Mouse (Mus musculus) fibroblast of lung, adult 2 months (primary cell): Measurements from ENCODE around the gene Emp3.
"Not testable (repeated sequence)": the region's sequence is repeated elsewhere in the genome, so short reads cannot be mapped to it uniquely, and the experiment has no call there.

ENCODE experiments used
- DNase-seq: peaks from one replicate; pipeline ENCODE4 v3.0.0-alpha.2; 2011; ENCODE audit warnings: low read depth

Gene Emp3

DNA sequence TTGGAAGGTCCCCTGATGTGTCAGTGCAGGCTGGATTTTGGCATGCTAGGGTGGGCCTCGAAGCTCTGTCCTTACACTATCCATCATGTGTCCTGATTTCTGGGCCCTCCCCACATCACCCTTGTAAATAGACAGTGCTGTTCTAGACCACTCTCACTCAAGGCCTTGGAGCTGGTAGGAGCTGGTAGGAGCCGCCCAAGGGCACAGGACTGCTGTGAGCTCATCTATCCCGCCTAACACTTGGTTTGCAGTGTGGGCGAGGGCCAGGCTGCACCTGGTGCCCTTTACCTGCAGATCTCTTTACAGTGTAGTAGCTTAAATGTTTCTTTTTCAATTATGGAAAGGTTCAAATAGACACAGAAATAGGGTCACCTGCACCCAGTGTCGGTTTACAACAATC, 6.2 kb downstream of the Emp3 start:
- no peak for DNase-seq

DNA sequence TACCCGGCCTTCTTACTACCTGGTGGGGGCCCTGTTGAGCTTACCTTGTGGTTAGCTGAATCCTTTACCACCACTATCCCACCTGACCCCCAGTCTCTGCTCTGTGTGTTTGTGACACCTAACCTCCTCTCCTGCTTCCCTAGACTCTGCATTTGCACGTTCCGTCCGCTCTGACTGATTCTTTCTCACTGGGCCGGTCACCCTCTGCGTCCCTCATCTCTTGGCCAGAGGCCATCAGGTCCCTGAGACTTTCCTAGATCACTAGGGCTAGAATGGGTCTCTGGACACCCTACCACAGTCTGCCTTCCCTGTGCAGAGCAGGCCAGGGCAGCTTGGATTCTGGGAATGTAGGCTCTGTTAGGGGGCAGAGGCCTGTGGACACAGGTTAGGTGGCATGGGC, 7.1 kb downstream of the Emp3 start:
- no peak for DNase-seq

- DNase-seq: no peak
These were observed 12.1 kb downstream of the Emp3 start for GRCm38 (mm10) chr7:45909145-45909544.

GRCm38 (mm10) chr7:45908384-45908783, 12.8 kb downstream of the Emp3 start:
- no peak for DNase-seq

DNA sequence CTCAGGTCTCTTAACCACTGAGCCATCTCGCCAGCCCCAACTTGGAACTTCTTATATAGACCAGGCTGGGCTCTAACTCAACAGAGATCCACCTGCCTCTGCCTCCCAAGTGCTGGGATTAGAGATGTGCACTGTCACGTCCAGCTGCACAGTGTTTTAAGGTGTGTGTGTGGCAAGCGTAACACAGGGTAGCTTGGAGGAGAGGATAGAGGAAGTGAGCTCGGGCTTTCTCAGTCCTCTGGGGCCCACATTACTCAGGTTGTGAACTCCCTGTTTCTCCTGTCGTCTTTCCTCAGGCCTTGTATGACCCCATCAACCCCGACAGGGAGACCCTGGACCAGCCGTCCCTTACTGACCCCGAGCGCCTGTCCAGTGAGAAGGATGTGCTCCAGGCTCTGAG, 14.6 kb downstream of the Emp3 start:
- no peak for DNase-seq

- no peak for DNase-seq
These were observed 18.7 kb downstream of the Emp3 start for GRCm38 (mm10) chr7:45902481-45903002.

- no peak for DNase-seq
These were observed 19.6 kb downstream of the Emp3 start for GRCm38 (mm10) chr7:45901562-45901961.

DNA sequence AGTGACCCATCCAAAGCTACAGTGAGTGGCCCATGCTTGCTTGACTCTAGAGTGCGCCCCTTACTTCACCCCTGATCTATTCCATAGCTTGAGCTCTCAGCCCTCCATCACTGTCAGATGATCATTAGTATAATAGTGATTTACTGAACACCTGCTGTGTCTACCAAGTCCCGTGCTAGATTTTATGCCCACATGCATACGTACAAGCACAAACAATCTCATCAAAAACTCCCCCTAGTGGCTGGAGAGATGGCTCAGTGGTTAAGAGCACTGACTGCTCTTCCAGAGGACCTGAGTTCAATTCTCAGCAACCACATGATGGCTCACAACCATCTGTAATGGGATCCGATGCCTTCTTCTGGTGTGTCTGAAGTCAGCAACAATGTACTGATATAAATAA, 23.1 kb downstream of the Emp3 start:
- DNase-seq: not testable (repeated sequence)

DNA sequence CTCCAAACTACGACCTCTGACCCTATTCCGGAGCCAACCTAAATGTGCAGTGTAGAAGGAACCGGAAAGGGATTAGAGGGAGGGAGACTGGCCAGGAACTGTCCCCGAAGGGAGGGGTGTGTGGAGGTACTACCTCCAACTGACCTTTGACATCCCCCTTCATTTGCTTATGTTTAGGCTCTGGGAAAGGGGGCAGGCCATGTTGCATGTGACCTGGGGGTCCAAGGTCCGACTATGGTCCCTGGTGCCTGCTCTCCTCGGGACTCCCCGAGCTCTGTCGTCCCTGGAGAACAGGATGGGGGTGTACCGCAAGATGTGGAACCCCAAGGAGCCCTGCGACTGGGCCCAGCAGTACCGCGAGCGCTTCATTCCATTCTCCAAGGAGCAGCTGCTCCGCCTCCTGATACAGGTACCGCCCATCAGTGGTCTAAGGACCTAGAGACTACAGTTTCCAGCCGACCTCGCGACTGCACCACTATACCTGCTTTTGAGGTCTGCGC, 23.9 kb downstream of the Emp3 start:
- peak; percentile 11 for DNase-seq

- DNase-seq: peak; percentile 96
These were observed 24.5 kb downstream of the Emp3 start, which contains the start of the genes Syngr4 and Tmem143 for GRCm38 (mm10) chr7:45896517-45897257. TSS of gene Syngr4 (minus strand) at chr7:45896714. TSS of gene Tmem143 (plus strand) at chr7:45896941.

GRCm38 (mm10) chr7:45895931-45896516, 25.2 kb downstream of the Emp3 start:
- no peak for DNase-seq

DNA sequence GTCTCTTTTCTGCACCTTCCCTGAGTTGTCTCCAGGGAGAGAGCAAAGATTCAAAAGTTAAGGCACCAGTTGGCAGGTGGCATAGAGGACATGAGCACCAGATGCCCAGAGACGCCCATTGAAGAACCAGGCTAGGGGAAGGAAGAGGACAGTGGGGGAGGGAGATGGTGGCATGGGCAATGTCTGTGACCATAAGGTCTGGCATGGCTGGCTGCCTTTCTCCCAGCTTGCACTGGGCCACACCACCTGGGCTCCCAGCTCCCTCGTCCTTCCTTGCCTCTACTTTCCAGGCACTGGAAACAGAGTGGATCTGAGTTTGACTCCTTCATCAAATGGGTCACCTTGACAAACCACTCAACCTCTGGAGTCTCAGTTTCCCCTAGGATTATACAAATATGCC, 28.6 kb downstream of the Emp3 start:
- no peak for DNase-seq

- no peak for DNase-seq
These were observed 34.0 kb downstream of the Emp3 start for GRCm38 (mm10) chr7:45887246-45887645.

DNA sequence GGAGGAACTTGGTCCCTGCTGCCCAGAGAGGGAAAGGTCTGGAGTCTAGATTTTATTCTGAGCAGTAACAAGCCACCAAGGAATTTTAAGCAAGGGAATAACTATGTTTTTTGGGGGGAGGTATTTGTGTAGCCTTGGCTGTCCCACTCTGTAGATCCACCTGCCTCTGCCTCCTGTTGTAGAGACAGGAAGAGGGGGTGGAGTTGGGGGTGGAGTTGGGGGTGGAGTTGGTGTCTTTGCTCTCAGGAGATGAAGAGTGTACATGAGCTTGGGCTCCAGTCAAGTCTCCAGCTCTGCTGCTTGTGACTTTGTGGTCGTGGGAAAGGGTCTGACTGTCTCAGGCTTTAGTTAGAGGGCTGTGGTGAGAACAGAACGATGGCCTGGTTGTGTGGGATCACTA, 40.2 kb downstream of the Emp3 start:
- no peak for DNase-seq

GRCm38 (mm10) chr7:45880531-45880930, 40.7 kb downstream of the Emp3 start:
- DNase-seq: no peak

DNA sequence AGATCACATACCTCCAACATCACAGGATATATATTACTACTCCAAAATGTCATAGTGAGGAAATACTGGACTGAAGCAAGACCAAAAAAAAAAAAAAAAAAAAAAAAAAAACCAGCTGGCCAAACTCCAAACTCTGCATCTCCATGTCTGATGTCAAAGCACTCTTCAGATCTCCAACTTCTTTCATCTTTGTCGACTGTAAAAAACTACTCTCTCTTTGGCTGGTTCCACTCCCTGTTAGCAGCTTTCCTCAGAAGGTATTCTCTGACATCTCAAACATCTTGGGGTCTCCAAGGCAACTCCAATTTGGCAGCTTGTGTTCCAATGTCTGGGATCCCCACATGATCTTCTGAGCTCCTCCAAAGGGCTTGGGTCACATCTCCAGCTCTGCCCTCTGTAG, 42.9 kb downstream of the Emp3 start, which contains the start of gene Grin2d:
TSS of gene Grin2d (minus strand) at position 101 of the 400 bp plus-strand sequence.
- not testable (repeated sequence) for DNase-seq

DNA sequence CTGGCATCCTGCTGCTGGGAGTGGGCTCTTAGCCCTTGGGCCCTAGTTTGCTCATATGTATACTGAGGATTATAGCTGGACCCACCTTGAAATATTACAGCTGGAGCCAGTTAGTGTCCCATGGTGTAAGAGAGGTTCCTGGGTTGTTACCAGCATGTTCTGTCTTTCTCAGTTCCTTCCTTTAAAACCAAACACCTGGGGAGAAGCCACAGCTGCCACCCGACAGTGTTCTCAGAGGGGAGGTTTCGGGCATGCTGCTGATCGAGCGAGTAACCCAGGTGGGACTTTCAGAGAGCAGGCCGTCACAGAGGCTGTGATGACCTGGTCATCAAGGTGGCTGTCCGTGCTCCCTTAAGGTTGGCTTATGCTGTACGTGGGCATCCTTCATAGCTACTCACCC, 44.3 kb downstream of the Emp3 start:
- DNase-seq: no peak

DNA sequence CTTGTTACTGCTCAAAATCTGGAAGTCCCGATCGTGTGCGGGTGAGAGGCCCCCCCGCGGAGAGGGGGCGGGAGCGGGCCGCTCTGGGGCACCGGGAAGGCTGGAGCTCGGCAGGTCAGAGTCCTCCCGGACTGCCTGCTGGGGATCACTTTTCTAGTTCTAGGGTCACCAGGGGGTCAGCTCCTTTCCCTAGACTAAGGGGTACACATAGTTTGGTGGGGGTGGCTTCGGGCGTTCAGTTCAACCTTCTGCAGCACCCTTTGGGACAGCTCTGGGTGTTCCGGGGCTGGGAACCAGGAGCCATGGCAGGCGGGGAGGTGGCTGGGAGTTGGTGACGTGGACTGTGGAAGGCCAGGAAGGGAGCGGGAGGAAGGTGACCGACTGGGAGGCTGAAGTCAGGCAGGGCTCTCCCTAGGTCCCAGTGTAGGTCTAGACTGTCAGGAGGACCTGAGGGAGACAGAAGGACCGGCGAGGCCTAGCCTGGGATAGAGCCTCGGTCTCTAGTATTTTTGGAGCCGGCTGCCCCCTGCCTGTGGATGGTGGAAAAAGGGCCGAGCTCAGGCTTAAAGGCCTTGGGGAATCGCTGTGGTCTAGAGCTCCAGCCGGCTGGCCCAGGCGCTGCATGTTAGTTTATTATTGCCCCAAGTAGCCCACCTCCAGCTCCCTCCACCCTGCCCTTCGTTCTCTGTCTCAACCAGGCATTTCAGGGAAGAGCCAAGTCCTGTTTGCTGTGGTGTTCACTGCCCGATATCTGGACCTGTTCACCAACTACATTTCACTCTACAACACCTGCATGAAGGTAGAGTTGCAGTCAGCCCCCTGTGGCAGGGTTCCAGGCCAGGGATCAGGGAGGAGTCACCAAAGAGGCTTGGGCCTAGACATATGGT, 47.9 kb downstream of the Emp3 start:
- no peak for DNase-seq

DNA sequence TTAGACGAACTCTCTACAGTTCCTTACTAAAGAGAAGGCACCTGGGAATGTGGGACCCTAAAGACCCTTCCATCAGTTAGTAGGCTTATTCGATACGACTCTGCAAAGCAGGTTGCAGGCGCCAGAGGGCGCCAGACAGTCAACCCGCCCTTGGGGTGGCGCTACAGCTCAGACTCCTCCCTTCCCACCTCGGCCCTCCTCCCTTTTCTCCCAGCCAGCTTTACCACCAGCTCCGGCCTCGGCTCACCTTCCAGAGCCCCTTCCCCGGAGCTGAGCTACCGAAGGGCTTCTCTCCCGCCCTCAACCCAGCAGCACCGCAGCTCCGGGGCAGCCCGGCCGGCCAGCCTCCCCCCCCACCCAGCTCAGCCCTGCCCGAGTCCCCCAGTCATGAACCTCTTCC, 48.6 kb downstream of the Emp3 start, which contains the start of gene Kdelr1:
TSS of gene Kdelr1 (plus strand) at position 149 of the 400 bp plus-strand sequence.
- DNase-seq: peak; percentile 50

DNA sequence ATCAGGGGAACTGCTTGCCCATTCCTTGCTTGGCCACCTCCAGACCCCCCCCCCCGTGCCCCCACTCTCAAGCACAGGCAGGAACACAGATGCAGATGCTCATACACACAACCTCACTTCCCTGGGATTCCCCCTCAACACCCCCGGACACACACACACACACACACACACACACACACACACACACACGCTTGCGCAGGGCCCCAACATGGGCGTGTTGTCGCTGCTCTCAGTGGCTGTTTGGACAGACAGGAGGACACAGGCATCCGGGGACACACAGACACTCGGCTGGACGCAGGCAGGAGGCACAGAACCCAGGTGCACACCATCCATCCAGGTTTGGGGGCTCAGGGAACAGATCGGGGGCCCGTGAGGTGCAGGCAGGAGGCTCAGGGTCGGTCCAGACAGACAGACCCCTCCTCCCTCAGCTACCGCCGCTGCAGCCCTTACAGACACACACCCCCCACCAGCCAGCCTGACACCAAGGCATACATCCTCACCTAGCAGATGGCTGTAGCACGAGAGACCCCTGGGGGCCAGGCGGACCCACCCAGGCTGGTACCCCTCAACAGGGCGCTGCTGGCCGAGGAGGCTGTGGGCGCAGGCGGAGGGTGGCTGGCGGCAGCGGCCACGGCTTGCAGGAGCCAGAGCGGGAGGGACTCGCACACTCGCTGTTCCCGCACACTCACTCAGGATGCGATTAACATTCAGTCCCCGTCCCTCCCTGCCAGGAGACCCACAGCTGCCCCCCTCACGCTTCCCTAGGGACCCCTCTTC, 50.7 kb downstream of the Emp3 start:
- no peak for DNase-seq

- DNase-seq: no peak
These were observed 51.4 kb downstream of the Emp3 start for GRCm38 (mm10) chr7:45869787-45870186.
